Mouse (Mus musculus) G1E (cell line): ENCODE data around the gene Srp54c.

ENCODE experiments used
- CTCF ChIP-seq: IDR thresholded peaks from 2 replicates; pipeline ENCODE4 v1.5.1; 2012; ENCODE audit warnings: low read depth, low read length, inconsistent platforms, mixed read lengths
- GATA1 ChIP-seq: IDR thresholded peaks from 2 replicates; pipeline ENCODE4 v1.6.1; 2012; ENCODE audit warnings: borderline replicate concordance, low read length, inconsistent platforms, mixed read lengths

DNA sequence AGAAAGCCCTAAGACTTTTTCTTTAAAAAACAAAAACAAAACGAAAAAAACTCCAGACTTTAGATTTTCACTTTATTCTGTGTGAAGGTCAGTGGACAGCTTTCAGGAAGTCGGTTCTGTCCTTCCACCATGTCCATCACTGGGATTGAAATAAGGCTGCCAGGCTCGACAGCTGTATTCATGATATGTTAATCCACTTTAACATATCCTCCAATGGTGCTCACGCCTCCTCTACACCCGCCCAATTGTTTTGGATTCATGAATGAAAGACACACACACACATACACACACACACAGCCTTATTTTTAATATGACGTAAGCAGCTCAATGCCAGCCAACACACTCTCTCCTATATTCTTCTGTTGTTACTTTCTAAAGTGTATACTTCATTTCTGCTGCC, 77.6 kb downstream of the Srp54c start:
- no peak for TF ChIP-seq CTCF
- no peak for TF ChIP-seq GATA1
